Mouse (Mus musculus): Measurements from ENCODE around the gene Ube2v1. TPM values are rescaled to one million over a fixed set of nuclear protein-coding genes. Genes with fewer than 3 reads are reported as not detected.
A peak's percentile ranks its signal among the peaks of the same experiment; 100 is the strongest.

The Ube2v1 gene
- polyA plus RNA-seq, 1 experiment from 2014 or later = 351 TPM

- H3K27me3 ChIP-seq (replicated peaks) = peaks cover 15% of the 10 kb centered on the region
- 62% methylated on average over 6 of the region's 6 CpGs for WGBS
- H3K4me3 ChIP-seq (replicated peaks) = 0 out of 2 replicates have a peak overlapping the region, but pooled peaks have one; percentile 63
- H3K9ac ChIP-seq (replicated peaks) = no peak overlapping the region
- H3K9me3 ChIP-seq (replicated peaks) = no peaks in the 10 kb centered on the region
- no peak overlapping the region for H3K27ac ChIP-seq (replicated peaks)
- H3K36me3 ChIP-seq = no peaks in the 10 kb centered on the region
- 0 out of 2 replicates have a peak overlapping the region, but pooled peaks have one; percentile 98 for H3K4me2 ChIP-seq
- ATAC-seq (ENCODE audit: low FRiP score) = no peak
- peaks cover 35% of the 10 kb centered on the region for H3K4me1 ChIP-seq
These were observed 30.8 kb upstream of the Ube2v1 start for GRCm38 (mm10) chr2:167662713-167663112.

DNA sequence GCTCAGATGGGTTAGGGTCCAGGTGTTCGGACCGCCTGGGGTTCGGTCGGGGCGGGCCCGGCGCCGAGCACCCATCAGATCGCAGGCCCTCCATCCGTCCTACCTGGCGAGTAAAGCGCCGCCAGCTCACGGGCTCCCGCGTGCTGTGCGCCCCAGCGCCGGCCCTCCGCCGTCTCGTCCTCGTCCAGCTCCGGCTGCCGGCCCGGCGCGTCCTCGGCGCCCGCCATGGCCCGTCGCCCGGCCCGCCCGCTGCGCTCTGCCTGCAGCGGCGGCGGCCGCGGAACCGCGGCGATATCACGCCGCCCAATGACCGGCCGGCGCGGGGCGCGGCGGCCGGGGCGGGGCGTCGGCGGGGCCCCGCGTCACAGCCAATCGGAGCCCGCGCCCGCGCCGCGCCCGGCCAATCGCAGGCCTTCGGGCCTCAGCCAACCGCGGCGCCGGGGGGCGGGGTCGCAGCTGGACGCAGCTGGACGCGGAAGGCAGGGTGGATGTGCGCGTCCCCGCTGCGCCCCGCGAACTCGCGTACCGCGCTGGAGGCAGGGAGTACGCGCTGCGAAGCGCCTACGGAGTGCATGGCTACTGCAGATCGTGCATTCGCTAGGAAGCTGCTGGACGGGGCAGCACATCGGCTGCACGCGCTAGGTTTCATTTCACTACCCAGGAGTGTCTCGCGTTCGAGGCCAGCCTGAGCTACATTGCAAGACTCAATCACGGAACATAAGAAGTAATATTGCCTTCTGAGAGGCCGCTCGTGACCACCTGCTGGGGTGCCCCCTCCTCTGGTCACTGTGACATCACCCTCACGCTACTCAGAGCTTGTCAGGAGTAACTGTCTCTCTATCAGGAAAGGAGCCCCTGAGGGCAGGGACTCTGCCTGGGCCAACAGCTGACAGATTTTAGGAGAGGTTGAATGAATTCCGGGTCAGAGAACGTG, 29.6 kb upstream of the Ube2v1 start, which contains the start of gene Gm20431:
Gene Gm20431, minus strand, starts transcription at position 227 of the 934 bp plus-strand sequence.
- ATAC-seq (ENCODE audit: low FRiP score) = peak; percentile 92
- WGBS = under 1% methylated on average over 109 of the region's 110 CpGs
- peaks cover 39% of the 10 kb centered on the region for H3K4me1 ChIP-seq
- H3K36me3 ChIP-seq = no peaks in the 10 kb centered on the region
- H3K4me2 ChIP-seq = peak within 1 kb of the TSS; percentile 98
- H3K9ac ChIP-seq (replicated peaks) = peak within 1 kb of the TSS; percentile 92
- H3K9me3 ChIP-seq (replicated peaks) = no peaks in the 10 kb centered on the region
- peak within 1 kb of the TSS; percentile 63 for H3K4me3 ChIP-seq (replicated peaks)
- peaks cover 15% of the 10 kb centered on the region for H3K27me3 ChIP-seq (replicated peaks)
- peak within 1 kb of the TSS; percentile 85 for H3K27ac ChIP-seq (replicated peaks)

DNA sequence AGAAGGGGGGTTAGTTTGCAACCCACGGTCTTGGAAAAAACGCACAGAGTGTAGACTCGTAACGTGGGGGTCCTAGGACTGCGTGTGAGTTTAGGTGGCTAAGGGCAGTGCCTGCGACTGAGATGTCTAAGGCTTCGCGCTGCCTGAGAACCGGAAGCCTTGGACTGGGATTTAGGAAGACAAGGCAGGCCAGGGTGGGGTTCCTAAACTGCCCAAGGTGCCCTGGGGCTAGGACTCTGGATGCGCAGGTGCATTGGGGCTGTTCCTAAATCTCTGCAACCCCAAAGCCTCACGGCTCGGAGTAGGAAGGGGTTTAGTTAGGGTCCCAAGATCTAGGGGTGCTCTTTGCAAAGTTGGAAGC, 28.7 kb upstream of the Ube2v1 start:
- Histone ChIP-seq H3K9me3 (replicated peaks) (no peaks in the 10 kb centered on the region), H3K9ac (replicated peaks) (peak overlapping the region; percentile 92), H3K4me1 (peaks cover 40% of the 10 kb centered on the region), H3K4me3 (replicated peaks) (peak overlapping the region; percentile 63), H3K36me3 (no peaks in the 10 kb centered on the region), H3K27me3 (replicated peaks) (peaks cover 15% of the 10 kb centered on the region), H3K27ac (replicated peaks) (peak overlapping the region; percentile 28; the same call in 1 of the 2 replicates), H3K4me2 (peak overlapping the region; percentile 98)
- peak; percentile 3; the same call in 1 of the 2 replicates for ATAC-seq (ENCODE audit: low FRiP score)
- under 1% methylated on average over 12 of the region's 12 CpGs for WGBS

DNA sequence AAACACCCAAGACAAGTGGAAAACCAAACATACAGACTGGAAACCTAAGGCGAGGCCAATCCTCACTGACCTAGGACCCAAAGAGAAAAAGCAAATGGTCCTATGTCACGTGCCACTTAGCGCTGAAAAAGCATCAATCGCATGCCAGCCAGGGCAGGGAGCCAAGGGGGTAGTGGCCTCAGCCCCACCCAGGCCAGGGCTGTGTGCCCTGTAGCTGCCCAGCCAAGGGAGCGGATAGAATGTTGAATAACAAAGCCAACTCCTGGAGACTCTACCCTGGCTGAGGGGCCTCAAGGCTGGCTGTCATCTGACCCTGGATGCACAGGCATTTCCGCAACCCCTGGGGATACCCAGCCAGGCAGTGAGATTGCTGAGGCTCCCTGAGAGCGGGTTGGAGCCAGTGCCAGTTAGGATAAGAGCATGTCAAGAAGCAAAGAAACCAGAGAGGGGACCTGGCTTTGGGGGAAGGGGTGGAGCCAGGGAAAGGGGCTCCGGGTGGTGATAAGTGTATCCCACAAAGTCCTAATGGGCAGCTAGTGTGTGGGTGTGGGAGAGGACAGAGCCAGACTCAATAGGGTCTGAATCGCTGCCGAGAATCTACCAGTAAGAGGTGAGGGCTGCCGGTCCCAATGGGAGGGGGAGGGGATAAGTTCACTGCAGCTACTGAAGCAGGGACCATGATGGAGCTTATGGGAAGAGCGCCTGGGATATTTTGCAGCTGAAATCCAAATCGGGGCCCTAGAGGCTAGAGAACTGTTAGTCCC, 28.1 kb upstream of the Ube2v1 start:
- Histone ChIP-seq H3K9me3 (replicated peaks) (no peaks in the 10 kb centered on the region), H3K4me3 (replicated peaks) (peak overlapping the region; percentile 63), H3K27ac (replicated peaks) (peak overlapping the region; percentile 28; the same call in 1 of the 2 replicates), H3K9ac (replicated peaks) (peak overlapping the region; percentile 92), H3K27me3 (replicated peaks) (peaks cover 15% of the 10 kb centered on the region), H3K36me3 (no peaks in the 10 kb centered on the region), H3K4me2 (peak overlapping the region; percentile 98), H3K4me1 (peaks cover 40% of the 10 kb centered on the region)
- ATAC-seq (ENCODE audit: low FRiP score) = no peak
- 23% methylated on average over 13 of the region's 13 CpGs for WGBS

DNA sequence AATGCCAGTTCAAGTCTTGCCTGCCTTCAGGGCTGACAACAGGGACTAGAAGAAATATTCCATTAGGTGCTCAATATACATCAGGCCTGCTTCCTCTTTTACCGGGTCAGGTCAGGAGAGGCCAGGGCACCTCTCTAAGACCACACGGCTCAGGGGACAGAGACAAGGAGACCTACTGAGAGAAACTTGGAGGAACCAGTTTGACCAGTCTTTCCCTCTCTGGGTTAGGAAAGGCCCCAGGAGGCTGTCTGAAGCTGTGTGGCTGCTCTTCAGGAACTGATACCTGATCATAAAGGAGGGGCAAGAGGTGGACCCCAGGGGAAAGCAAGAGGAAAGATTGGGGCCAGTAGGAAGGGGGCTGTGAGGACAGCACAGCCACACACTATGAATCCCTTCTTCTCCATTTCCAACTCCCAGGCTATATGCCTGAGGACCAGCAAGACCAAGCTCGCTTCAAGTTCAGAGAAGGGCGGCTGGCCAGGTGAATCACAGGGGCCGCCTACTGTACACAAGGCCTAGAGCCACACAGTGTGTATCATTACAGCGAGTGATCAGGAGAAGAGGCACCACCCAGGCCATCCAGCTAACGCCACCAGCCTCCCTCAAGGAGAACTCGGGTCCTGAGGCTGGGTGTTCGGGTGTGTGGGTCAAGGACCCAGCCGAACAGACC, 27.4 kb upstream of the Ube2v1 start:
- no peak for ATAC-seq (ENCODE audit: low FRiP score)
- no peak overlapping the region for H3K27ac ChIP-seq (replicated peaks)
- peak overlapping the region; percentile 63; the same call in 1 of the 2 replicates for H3K4me3 ChIP-seq (replicated peaks)
- WGBS = 83% methylated on average over 10 of the region's 10 CpGs
- H3K9me3 ChIP-seq (replicated peaks) = no peaks in the 10 kb centered on the region
- peak overlapping the region; percentile 92; the same call in 1 of the 2 replicates for H3K9ac ChIP-seq (replicated peaks)
- peak overlapping the region; percentile 98 for H3K4me2 ChIP-seq
- H3K4me1 ChIP-seq = peaks cover 40% of the 10 kb centered on the region
- peaks cover 11% of the 10 kb centered on the region for H3K27me3 ChIP-seq (replicated peaks)
- H3K36me3 ChIP-seq = no peaks in the 10 kb centered on the region

- Histone ChIP-seq H3K9ac (replicated peaks) (no peak overlapping the region), H3K4me3 (replicated peaks) (no peak overlapping the region)
- whole genome bisulfite sequencing = 81% methylated on average over 11 of the region's 11 CpGs
These were observed 26.8 kb upstream of the Ube2v1 start for GRCm38 (mm10) chr2:167658712-167659111.

GRCm38 (mm10) chr2:167657973-167658372, 26.1 kb upstream of the Ube2v1 start:
- WGBS = 87% methylated on average over 4 of the region's 4 CpGs
- Histone ChIP-seq H3K4me3 (replicated peaks) (no peak overlapping the region), H3K9ac (replicated peaks) (no peak overlapping the region), H3K36me3 (peaks cover 5% of the 10 kb centered on the region; the same call in 1 of the 2 replicates), H3K9me3 (replicated peaks) (no peaks in the 10 kb centered on the region), H3K4me1 (peaks cover 40% of the 10 kb centered on the region), H3K27ac (replicated peaks) (no peak overlapping the region), H3K4me2 (no peak overlapping the region), H3K27me3 (replicated peaks) (peaks cover 6% of the 10 kb centered on the region)
- ATAC-seq (ENCODE audit: low FRiP score) = no peak

More at GRCm38 (mm10) chr2:167658712-167659111, 26.8 kb upstream of the Ube2v1 start:
- peaks cover 40% of the 10 kb centered on the region for H3K4me1 ChIP-seq
- no peak for ATAC-seq (ENCODE audit: low FRiP score)
- no peak overlapping the region for H3K27ac ChIP-seq (replicated peaks)
- H3K27me3 ChIP-seq (replicated peaks) = peaks cover 11% of the 10 kb centered on the region
- H3K4me2 ChIP-seq = no peak overlapping the region
- 0 out of 2 replicates have a peak, but pooled peaks cover 3% of the 10 kb centered on the region for H3K36me3 ChIP-seq
- no peaks in the 10 kb centered on the region for H3K9me3 ChIP-seq (replicated peaks)

DNA sequence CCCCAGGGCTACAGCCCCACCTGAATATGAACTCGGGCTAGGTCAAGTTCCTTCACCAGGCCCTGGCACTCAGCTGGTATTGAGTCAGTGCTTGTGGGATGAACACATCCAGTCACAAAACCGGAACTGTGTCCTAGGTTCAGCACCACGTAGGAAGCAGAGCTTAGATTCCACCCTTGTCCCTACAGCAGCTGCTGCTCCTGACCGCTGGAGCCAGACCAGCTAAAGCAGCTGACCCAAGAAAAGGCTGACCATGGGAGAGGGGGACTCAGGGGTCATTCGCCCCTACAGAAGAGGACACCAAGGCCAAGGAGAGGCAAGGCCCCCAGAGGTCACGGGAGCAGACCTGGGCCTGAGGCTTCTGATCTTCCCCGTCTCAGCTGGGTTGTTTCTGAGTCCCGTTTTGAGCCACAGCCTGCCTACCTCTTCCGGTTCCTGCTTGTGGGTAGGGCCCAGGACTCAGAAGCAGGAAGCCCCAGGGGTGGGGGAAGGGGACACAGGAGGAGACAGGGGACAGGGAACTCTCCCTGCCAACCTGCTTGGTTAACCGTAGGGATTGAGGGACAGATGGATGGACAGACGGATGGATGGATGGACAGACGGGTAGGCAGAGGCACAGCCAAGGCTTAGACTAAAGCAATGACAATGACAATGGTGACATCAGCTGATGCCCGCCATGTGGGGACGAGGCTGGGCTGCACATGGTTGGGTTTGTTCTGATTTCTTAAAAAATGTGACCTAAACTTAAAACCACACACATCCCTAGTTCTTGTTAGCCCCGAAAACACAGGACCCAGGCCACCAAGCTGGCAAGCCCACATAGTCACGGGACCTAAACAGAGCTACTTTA, 25.0 kb upstream of the Ube2v1 start:
- no peak overlapping the region for H3K4me3 ChIP-seq (replicated peaks)
- 90% methylated on average over 16 of the region's 16 CpGs for WGBS

DNA sequence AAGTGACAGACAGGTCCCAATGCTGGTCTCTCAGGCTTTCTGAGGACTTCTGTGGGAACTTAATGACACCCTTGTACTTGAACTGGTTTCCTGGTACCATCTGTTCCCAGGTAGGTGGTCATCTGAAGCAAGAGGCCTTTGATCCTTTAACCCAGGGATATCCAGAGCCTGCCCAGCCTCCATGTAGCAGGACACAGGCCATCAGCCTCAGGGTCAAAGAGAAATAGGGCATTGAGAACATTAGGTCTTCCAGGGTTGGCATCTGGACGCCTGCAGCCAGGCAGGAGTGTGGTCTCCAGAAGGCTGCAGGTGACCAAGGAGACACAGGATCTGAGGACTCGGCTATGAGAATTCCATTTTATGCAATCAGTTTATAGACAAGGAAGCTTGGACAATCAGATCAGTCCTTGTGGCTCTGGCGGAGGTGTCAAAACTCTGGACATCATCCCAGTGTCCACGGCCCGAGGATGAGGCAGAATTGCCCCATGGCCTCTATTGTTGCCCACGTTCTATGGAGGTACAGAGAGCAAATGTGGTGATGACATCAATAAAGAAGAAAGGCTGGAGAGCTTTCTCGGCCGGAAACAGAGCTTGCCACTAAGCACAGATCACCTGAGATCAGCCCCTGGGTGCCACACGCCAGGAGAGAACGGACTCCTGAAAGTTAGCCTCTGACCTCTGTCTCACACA, 23.2 kb upstream of the Ube2v1 start:
- no peak overlapping the region for H3K9ac ChIP-seq (replicated peaks)
- H3K4me1 ChIP-seq = peaks cover 28% of the 10 kb centered on the region
- peaks cover 11% of the 10 kb centered on the region; the same call in 1 of the 2 replicates for H3K36me3 ChIP-seq
- WGBS = 85% methylated on average over 10 of the region's 10 CpGs
- ATAC-seq (ENCODE audit: low FRiP score) = no peak
- H3K27me3 ChIP-seq (replicated peaks) = no peaks in the 10 kb centered on the region
- H3K9me3 ChIP-seq (replicated peaks) = no peaks in the 10 kb centered on the region
- H3K4me2 ChIP-seq = no peak overlapping the region
- no peak overlapping the region for H3K27ac ChIP-seq (replicated peaks)
- H3K4me3 ChIP-seq (replicated peaks) = no peak overlapping the region

More for the DNA sequence above, 25.0 kb upstream of the Ube2v1 start:
- peaks cover 36% of the 10 kb centered on the region for H3K4me1 ChIP-seq
- no peak for ATAC-seq (ENCODE audit: low FRiP score)
- no peak overlapping the region for H3K27ac ChIP-seq (replicated peaks)
- H3K4me2 ChIP-seq = no peak overlapping the region
- no peaks in the 10 kb centered on the region for H3K27me3 ChIP-seq (replicated peaks)
- no peaks in the 10 kb centered on the region for H3K9me3 ChIP-seq (replicated peaks)
- H3K9ac ChIP-seq (replicated peaks) = no peak overlapping the region
- H3K36me3 ChIP-seq = peaks cover 11% of the 10 kb centered on the region; the same call in 1 of the 2 replicates

- Histone ChIP-seq H3K4me3 (replicated peaks) (no peak overlapping the region), H3K4me1 (peaks cover 8% of the 10 kb centered on the region; the same call in 1 of the 2 replicates), H3K9me3 (replicated peaks) (no peaks in the 10 kb centered on the region), H3K9ac (replicated peaks) (no peak overlapping the region), H3K36me3 (peaks cover 13% of the 10 kb centered on the region; the same call in 1 of the 2 replicates), H3K4me2 (no peak overlapping the region), H3K27ac (replicated peaks) (no peak overlapping the region), H3K27me3 (replicated peaks) (no peaks in the 10 kb centered on the region)
- 87% methylated on average over 7 of the region's 7 CpGs for WGBS
- ATAC-seq (ENCODE audit: low FRiP score) = no peak
These were observed 20.8 kb upstream of the Ube2v1 start for GRCm38 (mm10) chr2:167652694-167653093.

Measured in neural tube, embryonic 15.5 days (tissue).